Mouse (Mus musculus) thymus, postnatal 4 days (tissue): Measurements from ENCODE around the gene Rab39b.
A peak's percentile ranks its signal among the peaks of the same experiment; 100 is the strongest.

Experiments used
- DNase-seq: peaks from one replicate; pipeline ENCODE4 v3.0.0; 2021

The Rab39b gene

DNA sequence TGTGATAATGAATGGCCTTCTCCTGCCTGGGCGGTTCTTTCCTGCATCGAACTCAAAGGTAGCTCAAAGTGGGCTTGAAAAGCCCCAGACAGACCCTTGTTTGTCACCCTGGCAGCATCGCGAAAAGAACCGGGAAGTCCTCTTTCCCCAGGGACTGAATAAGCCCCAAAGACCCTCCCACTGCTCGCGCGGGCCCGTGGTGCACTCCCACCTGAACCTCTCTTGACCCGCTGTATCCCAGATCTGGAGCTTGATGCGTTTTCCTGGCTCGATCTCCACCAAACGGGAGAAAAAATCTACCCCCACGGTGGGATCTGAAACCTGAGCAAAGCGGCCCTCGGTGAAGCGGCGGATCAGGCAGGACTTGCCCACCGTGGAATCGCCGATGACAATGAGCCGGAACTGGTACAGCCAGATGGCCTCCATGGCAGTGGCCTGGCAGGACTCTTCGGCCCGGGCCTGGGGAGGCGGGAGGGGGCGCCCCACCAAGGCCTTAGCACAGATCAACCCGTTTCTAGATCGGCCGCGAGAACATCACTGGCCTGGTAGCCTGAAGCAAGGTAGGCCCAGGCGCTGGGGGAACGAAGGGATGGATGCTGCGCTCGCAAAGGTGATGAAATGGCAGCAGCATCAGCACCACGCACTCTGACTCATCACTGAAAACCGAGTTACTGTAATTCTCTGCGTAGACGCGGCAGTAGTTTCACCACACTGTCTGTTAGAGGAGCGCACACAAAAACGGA, at the start of gene Rab39b:
Gene Rab39b, minus strand, starts transcription at position 650 of the 743 bp plus-strand sequence.
- DNase-seq: peak; percentile 5

DNA sequence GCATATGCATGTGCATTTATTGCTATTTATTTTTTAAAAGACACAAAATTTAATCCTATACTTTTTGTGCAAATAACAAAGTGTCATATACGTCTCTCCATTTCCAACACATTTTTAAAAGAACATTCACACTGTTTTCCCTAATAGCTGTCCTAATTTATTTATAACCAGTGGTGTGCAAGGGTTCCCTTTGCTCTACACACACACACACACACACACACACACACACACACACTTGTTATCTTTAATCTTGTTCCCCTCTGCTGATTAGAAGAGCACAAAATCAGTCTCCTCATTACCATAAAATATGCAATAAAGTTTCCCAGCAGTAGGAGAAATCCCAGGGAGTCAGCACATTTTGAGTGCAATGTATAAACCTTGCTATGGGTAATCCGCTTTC, 508 bp upstream of the Rab39b start:
- DNase-seq: no peak
